Mouse (Mus musculus): ENCODE measurements around the gene Polr2c.
"Not testable (repeated sequence)": the region's sequence is repeated elsewhere in the genome, so short reads cannot be mapped to it uniquely, and the experiment has no call there.

The Polr2c gene

DNA sequence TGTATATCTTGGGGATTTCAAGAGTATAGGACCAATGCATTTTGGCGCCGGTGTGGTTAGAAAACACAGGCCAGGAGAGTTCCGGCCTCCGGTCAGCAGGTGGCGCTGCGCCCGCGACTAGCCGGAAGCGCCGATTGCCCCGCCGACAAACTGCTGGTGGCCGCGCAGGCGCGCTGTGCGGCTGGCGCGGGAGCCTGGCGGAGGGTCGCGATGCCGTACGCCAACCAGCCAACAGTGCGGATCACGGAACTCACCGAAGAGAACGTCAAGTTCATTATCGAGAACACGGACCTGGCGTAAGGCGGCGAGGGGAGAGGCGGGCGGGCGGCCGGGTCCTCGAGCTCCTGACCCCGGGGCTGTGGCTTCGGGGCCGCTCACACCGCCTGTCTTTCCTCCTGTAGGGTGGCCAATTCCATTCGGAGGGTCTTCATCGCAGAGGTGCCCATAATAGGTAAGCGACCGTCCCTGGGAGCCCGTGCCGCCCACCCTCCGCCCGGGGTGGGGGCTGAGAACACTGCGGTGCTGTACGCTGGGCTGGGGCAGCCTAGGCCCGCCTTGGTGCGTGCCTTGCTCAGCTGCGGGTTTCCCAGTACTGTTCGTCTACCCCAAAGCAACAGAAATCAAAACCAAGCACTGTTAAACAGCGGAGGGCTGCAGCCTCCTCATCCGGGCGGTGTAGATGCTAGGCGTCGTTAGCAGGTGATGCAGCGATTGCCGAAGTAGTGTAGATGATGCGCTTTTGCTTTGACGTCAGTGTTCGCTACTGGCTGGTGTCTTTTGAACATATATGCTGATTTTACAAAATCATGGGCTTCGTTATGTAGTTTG, at the start of gene Polr2c:
Gene Polr2c (plus strand): TSS at position 105 of the 828 bp plus-strand sequence.
- DNase-seq, result peak; percentile 95

GRCm38 (mm10) chr8:94807506-94807905, 49.7 kb upstream of the Polr2c start:
- DNase-seq, result no peak

DNA sequence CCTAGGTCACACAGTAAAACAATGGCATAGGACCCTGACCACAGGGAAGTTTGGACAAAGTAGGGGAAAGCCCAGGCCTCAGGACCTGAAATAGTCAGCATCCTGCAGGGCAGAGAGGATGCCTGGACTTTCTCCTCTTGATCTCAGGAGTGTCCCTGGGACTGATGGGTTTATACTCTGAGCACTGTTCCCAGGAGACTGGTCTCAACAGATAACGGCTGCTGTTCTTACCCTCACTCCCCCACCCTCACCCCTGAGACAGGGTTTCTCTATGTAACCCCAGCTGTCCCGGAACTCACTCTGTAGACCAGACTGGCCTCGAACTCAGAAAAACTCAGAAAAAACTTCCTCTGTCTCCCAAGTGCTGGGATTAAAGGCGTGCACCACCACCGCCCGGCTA, 48.9 kb upstream of the Polr2c start:
- no peak for DNase-seq

GRCm38 (mm10) chr8:94810153-94810552, 47.1 kb upstream of the Polr2c start, which contains the start of gene Ccl17:
Ccl17 (plus strand) TSS chr8:94810453.
- no peak for DNase-seq

DNA sequence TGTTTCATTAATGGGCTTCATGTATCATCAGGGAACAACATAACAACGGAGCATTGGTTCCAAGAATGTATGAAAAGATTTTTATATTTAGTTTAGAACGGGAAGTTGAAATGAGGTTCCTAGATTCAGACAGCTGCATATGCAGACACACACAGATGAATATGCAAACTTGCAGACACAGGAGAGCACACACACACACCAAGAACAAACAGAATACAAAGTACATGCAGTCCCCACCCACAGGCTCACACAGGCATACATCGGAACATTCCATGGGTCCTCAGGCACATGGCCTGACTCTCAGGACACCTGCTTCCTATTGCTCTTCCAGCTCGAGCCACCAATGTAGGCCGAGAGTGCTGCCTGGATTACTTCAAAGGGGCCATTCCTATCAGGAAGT, 46.4 kb upstream of the Polr2c start:
- no peak for DNase-seq

DNA sequence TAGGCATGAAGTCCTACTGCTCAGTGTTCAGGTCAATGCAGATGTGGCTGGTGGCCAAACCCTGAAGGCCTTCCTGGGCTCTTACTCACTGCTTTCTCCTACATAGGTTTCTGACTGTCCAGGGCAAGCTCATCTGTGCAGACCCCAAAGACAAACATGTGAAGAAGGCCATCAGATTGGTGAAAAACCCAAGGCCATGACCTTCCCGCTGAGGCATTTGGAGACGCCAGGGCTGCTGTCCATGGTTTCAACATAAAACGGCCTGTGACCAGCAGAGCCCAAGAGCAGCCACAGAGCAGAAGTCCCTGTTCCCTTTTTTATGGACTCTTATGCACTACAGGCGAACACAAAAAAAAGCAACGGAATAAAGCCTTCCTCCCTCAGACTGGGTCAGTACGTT, 45.6 kb upstream of the Polr2c start:
- no peak for DNase-seq

GRCm38 (mm10) chr8:94812645-94813098, 44.6 kb upstream of the Polr2c start:
- peak; percentile 89 for DNase-seq

DNA sequence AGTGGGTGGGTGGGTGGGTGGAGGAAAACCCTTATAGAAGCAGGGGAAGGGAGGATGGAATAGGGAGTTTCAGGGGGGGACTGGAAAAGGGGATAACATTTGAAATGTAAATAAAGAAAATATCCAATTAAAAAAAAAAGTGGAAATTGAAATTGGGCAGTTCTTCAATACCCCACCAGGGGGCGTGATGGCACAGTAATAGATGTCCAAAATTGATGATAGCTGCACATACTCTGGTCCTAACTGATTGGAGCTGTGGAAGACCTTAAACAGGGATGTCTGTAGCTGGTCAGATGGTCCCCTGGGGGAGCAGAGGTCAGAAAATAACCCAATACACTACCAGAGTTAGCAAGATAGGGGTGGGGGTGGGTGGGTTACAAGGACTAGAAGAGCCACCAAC, 42.7 kb upstream of the Polr2c start:
- no peak for DNase-seq

GRCm38 (mm10) chr8:94817933-94818332, 39.3 kb upstream of the Polr2c start:
- no peak for DNase-seq

DNA sequence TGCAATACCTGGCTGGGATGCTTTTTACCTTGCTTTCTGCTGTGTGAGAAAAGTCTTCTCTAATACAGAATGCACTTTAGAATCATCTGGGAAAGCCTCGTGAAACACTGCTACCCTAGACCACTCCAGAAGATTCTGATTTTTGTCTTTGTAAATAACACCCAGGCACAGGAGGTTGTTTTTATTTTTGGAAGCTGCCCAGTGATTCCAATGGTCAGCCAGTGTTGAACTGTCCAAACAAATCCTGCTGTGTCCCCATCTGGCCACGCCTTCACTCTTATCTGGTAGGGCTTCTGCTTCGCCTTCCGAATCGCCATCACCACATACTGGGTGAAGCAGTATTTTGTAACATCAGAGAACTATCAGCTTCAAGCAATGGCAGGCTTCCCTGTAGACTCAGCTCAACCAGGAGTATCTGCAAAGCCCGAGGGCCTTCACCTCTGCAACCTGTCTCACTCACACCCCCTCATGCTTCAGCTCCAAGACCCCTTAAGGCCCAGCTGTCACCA, 37.5 kb upstream of the Polr2c start:
- DNase-seq, result no peak

- no peak for DNase-seq
Measured at GRCm38 (mm10) chr8:94820553-94820952, 36.7 kb upstream of the Polr2c start.

GRCm38 (mm10) chr8:94821381-94821780, 35.9 kb upstream of the Polr2c start:
- DNase-seq, result no peak

DNA sequence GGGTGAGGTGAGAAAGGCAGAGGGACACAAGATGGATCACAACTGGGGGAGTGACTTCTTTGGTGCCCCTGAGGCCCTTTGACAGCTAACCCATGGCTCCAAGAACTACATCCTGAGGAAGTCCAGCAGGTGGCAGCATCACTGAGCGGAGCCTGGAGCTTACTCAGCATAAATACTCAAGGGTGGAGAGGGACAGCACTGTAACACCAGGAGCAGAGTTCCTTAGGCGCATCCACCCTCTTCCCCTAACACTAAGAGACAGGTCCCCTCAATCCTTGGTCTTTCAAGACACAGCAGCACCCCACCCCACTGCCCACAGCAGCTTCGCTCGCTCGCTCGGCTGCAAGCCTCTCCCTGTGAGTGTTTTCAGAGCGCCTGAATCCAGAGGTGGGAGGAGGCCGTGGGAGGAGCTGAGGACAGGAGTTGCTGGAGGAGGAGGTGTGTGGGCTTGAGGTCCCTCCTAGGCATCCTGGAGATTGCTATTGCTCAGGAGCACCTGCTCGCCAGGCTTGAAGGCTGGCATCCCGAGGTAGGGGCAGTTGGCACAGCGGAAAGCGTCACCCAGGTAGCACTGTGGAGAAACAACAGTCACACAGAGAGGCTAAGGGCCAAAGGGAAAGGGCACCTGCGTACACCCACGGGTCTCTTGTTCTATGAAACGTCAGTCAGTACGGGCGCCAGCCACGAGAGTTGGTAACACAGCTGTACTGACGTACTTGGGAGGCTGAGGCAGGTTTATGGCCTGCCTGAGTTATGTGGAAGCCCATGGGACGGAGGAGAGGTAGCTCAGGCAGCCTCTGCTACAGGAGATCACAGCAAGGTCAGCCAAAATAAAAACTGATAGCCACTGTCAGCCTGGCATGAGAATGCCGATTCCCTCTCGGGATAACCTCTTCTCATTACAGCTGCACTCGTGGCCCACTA, 34.4 kb upstream of the Polr2c start:
- peak; percentile 69 for DNase-seq

DNA sequence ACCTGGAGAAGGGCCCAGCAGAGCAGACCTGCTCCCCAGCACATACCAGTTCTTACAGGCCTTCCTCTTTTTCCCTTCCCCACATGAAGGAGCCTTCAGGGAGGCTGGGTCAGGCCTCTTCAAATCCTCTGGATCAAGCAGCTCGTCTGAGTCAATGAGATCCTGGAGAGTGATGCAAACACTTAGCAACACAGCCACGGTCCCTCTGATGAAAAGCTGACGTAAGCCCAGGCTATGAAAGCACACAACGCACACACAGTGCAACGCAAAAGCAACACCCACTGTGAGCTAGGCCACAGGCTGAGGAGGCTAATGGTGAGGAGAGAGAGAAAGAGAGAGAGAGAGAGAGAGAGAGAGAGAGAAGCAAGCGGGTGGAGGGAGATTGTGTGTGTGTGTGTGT, 32.1 kb upstream of the Polr2c start:
- no peak for DNase-seq

DNA sequence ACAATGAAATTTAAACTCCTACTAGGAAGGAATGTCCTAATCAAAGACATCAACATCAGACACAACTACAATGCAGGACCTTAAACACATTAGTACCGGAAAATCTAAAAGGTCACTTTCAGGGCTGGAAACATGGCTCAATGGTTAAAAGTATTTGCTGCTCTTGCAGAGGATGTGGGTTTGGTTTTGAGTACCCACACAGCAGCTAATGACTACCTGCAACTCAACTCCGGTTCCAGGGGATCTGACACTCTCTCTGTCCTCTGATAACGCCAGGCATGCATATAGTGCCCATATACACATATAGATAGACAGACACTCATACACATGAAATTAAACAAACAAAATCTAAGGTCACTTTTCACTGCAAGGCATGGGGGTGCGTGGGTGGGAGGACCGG, 31.0 kb upstream of the Polr2c start:
- no peak for DNase-seq

- no peak for DNase-seq
Measured at GRCm38 (mm10) chr8:94828284-94828683, 29.0 kb upstream of the Polr2c start.

GRCm38 (mm10) chr8:94833901-94834405, 23.3 kb upstream of the Polr2c start:
- DNase-seq, result not testable (repeated sequence)

- not testable (repeated sequence) for DNase-seq
Measured at GRCm38 (mm10) chr8:94835751-94836150, 21.5 kb upstream of the Polr2c start.

DNA sequence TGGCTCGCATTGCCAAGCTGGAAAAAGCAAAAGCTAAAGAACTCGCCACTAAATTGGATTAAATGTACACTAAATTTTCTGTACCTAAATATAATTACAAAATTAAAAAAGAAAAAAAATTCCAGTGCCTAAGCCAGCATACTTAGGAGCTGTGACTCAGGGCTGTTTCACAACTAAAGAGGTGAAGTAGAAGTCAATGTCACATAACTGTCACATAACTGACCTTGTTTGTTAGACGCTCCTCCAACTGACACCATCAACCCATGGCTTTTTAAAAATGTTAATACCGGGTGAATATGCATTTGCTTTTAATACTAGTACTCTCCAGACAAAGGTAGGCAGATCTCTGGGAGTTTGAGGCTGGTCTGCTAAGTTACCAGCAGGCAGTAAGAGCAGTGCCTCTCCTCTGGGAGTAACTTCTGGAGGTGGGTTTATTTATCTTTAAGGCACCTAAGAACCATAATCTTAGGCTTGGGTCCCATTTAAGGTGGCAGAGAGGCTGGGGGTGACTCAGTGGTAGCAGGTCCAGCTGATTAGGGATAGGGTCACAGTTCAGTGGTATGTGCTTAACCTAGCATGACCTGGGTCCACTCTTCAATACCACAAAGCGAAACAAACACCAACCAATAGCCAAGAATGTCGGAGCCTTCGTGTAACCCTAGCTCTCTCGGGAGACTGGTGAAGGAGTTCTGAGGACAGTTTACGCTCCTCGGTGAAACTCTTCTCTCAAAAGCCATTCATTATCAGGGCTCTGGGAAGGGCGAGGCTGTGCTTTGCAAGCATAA, 20.6 kb upstream of the Polr2c start:
- no peak for DNase-seq

DNA sequence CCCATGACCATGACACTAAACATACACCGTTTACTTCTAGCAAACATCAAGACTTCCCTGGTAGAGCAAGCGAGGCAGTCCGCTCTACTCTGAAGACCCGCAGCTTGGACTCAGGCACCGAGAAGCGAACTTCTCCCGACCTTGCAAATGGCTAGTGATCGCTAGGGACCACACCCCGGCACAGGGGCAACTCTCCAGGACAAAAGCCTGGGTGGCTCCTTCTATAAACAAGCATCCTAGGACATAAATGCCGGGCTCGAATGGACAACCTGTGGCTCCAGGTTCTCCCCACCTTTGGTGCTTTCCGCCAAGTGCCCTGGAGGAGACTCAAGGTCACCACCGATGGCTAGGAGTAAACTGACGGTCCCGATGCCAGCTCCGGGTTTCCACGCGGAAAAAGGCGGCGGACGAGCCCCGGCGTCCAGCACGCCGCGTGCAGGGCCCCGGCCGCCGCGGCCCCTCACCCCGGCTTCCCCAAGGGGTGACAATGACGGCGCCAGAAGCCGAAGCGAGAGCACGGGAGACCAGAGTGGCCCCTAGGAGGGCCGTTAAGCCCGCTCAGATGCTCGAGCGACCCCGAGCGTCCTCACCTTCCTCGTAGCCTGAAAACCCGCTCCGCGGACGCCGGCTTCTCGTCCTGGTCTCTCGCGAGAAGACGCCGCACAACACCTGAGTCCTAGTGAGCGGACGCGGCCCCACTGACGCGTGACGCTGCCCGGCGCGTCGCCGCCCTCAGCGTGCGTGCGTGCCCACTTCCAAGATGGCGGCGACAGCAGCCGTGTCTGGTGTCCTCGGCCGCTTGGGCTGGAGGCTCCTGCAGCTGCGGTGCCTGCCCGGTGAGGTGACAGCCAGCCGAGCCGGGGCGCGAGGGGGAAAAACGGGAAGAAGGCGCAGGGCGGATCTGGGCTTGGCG, 19.3 kb upstream of the Polr2c start, which contains the start of the genes Coq9 and Ciapin1:
Gene Coq9 (plus strand): TSS at position 660 of the 913 bp plus-strand sequence.
Gene Ciapin1 (minus strand): TSS at position 697 of the 913 bp plus-strand sequence.
- peak; percentile 90 for DNase-seq

DNA sequence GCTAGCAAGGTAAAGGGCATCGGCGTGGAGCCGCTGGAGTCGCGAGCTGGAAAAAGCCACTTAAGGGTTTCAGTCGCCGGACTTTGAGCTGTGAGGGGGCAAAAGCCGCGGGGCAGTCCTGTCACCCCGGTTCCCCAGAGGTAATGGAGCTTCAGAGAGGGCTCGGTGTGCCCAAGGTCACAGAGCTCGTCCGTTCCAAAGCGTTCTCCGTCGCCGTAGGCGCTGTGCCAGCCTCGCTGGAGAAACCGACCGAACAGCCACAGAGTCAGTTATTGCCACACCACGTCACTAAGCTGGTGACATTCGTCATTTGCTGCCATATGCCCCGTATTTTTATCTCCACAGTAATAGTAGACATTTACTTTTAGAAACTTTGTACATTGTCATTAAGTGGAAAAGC, 18.6 kb upstream of the Polr2c start:
- DNase-seq, result peak; percentile 69

All from right cerebral cortex, postnatal 4 days (tissue).